Mouse (Mus musculus) neural tube, embryonic 11.5 days (tissue): ENCODE measurements around the gene Plekhg5. TPM values are rescaled to one million over a fixed set of nuclear protein-coding genes. Genes with fewer than 3 reads are reported as not detected.
"Not testable (repeated sequence)": the region's sequence is repeated elsewhere in the genome, so short reads cannot be mapped to it uniquely, and the experiment has no call there.

Experiments
- ATAC-seq: fragments of 200-750 bp; cut with Nextera tagmentation; 2 replicates; pipeline ENCODE4 v1.8.0; 2017; ENCODE audit warnings: moderate number of reproducible peaks, mild to moderate bottlenecking, moderate TSS enrichment, moderate library complexity; ENCODE audit not compliant: insufficient read depth, low FRiP score, low TSS enrichment
- DNase-seq: peaks from one replicate; pipeline ENCODE4 v3.0.0-alpha.2; 2015; ENCODE audit warnings: low spot score
- H3K27ac ChIP-seq: fragments of 300-500 bp; sonication (generic); 2 replicates; pipeline ENCODE4 v1.5.1; 2014; ENCODE audit warnings: low read depth, mild to moderate bottlenecking, low read length
- H3K27me3 ChIP-seq: fragments of 300-500 bp; sonication (generic); 2 replicates; pipeline ENCODE4 v1.6.1; 2014; ENCODE audit warnings: mild to moderate bottlenecking, low read length, mixed read lengths; ENCODE audit not compliant: control insufficient read depth, insufficient read depth
- H3K36me3 ChIP-seq: fragments of 300-500 bp; sonication (generic); 2 replicates; pipeline ENCODE4 v1.6.1; 2014; ENCODE audit warnings: mild to moderate bottlenecking, low read length, moderate library complexity, mixed read lengths; ENCODE audit not compliant: control insufficient read depth, insufficient read depth
- H3K4me1 ChIP-seq: fragments of 300-500 bp; sonication (generic); 2 replicates; pipeline ENCODE4 v1.6.1; 2014; ENCODE audit warnings: low read length, mixed read lengths; ENCODE audit not compliant: control insufficient read depth, insufficient read depth
- H3K4me2 ChIP-seq: fragments of 300-500 bp; sonication (generic); 2 replicates; pipeline ENCODE4 v1.6.1; 2014; ENCODE audit warnings: low read depth, mild to moderate bottlenecking, moderate library complexity
- H3K4me3 ChIP-seq: fragments of 300-500 bp; sonication (generic); 2 replicates; pipeline ENCODE4 v1.5.1; 2014; ENCODE audit warnings: low read depth, low read length
- H3K9ac ChIP-seq: fragments of 300-500 bp; sonication (generic); 2 replicates; pipeline ENCODE4 v1.6.1; 2014; ENCODE audit warnings: mild to moderate bottlenecking, low read length
- H3K9me3 ChIP-seq: fragments of 300-500 bp; sonication (generic); 2 replicates; pipeline ENCODE4 v1.6.1; 2016; ENCODE audit warnings: low read length; ENCODE audit not compliant: control insufficient read depth
- WGBS: fragments of 180-500 bp; shearing (Covaris S2); extraction: QIAGEN DNeasy Blood & Tissue Kit; methylation state at CpG from one replicate; pipeline ENCODE4 v1.1.7; 2014; 5-methylcytosine and 5-hydroxymethylcytosine counted together
- polyA plus RNA-seq: library from polyadenylated mRNA; unstranded; fragments of >200 nt; fragmentation: Nextera tagmentation; extraction: Ambion mirVana; gene quantifications from 2 replicates; pipeline ENCODE4 v1.2.1, GENCODE M21; 2014

Plekhg5 gene
- polyA plus RNA-seq, 1 experiment from 2014 or later, result 7.2 TPM

DNA sequence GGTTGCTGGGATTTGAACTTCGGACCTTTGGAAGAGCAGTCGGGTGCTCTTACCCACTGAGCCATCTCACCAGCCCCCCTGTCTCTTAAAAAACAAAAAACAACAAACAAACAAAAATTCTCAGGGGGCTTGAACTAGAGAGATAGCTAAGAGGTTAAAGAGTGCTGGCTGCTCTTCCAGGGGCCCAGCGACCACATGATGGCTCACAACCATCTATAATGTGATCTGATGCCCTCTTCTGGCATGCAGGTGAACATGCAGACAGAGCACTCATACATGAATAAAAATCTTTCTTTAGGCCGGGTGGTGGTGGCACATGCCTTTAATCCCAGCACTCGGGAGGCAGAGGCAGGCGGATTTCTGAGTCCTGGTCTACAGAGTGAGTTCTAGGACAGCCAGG, 35.8 kb upstream of the Plekhg5 start:
- not testable (repeated sequence) for H3K4me2 ChIP-seq, H3K9ac ChIP-seq, DNase-seq, ATAC-seq, H3K4me1 ChIP-seq, H3K4me3 ChIP-seq, H3K27me3 ChIP-seq, H3K27ac ChIP-seq, H3K9me3 ChIP-seq, H3K36me3 ChIP-seq
- 87% methylated on average over 6 of the region's 6 CpGs for WGBS

DNA sequence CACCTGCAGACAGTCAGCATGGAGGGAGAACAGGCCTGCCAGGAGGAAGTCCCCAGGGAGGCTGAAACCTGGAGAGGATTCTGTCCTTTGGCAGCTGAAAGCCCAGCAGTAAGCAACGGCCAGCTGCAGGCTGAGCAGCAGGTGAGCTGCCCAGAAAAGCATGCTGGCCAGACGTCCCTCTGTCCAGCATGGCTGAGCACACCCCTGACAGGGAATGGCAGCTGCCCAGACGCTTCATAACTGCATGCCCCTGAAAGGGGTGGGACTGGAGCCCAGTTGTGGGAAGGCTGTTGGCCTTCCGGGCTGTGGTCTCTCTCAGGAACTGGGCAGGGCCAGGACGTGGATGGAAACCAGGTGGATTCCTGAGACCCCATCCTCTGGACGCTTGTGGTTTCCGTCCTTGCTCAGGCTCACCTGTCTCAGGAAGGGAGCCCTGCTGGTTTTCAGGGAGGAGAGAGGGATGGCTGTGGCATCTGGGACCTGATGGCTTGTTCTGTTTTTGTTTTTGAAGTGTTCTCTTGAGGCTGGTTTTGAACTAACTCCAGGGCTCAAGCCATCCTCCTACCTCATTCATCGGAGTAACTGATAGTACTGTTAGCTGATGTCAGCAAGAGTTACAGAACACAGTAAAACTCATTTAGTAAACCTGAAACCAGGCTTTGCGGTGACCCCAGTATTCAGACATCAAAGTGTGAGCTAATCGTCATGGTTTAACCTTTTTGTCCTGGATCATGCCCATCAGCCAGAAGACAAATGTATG, 33.9 kb upstream of the Plekhg5 start, which contains the start of gene Tas1r1:
Tas1r1 (minus strand) TSS at position 344 of the 760 bp plus-strand sequence.
- WGBS, result 57% methylated on average over 10 of the region's 10 CpGs

DNA sequence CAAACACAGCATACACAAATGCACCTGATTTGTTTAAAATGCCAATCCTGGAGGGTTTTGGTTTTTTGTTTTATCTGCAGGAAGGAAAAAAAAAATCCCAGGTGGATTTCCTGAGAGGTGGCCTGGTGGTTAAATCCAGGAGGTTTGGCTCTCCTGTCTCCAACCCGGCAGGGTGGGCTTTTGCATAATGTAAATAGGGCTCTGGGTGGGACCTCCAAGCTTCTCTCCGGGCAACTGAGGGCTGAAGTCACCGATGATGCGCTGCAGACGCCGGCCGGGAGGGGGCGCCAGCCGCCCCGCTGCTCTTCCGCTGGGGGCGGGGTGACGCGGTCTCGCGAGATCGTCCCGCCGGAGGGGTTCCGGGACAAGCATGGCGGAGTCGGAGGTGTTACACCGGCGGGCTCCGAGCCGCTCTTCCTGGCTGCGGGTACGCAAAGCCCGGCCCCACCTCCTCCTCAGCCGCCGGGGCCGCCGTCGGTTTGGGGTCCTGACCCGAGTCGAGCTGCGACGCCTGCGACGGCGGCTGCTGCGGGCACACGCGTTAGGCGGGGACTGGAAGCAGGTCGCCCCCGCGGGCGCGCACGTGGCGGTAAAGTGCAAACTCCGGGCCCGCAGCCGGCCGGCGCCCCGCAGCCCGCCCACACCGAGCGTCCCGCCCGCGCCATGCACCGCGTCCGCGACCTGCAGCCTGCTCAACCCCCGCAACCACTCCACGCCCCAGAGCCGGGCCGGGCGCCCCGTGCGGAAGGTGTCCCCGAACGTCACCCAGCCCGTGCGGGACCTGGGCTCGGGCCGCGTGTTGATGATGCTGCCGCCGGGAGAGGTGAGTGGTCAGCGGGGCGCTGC, 33.1 kb upstream of the Plekhg5 start, which contains the start of gene Nol9:
Nol9 (plus strand) TSS at position 337 of the 846 bp plus-strand sequence.
- WGBS, result under 1% methylated on average over 81 of the region's 86 CpGs
- H3K4me1 ChIP-seq, result peaks cover 7% of the 10 kb centered on the region; the same call in 1 of the 2 replicates
- peak within 1 kb of the TSS; percentile 88 for H3K4me3 ChIP-seq
- peak within 1 kb of the TSS; percentile 89 for H3K4me2 ChIP-seq
- no peaks in the 10 kb centered on the region for H3K27me3 ChIP-seq
- no peak within 1 kb of the TSS; the same call in 1 of the 2 replicates for H3K27ac ChIP-seq
- peak within 1 kb of the TSS; percentile 89 for H3K9ac ChIP-seq
- no peaks in the 10 kb centered on the region for H3K9me3 ChIP-seq
- DNase-seq, result peak; percentile 97
- H3K36me3 ChIP-seq, result peaks cover 9% of the 10 kb centered on the region
- ATAC-seq, result peak; percentile 79

More for the DNA sequence above, 33.9 kb upstream of the Plekhg5 start, which contains the start of gene Tas1r1:
- Histone ChIP-seq H3K4me1 (peaks cover 7% of the 10 kb centered on the region; the same call in 1 of the 2 replicates), H3K9ac (peak within 1 kb of the TSS; percentile 89), H3K4me2 (peak within 1 kb of the TSS; percentile 89), H3K36me3 (peaks cover 8% of the 10 kb centered on the region), H3K27ac (no peak within 1 kb of the TSS; the same call in 1 of the 2 replicates), H3K27me3 (no peaks in the 10 kb centered on the region), H3K4me3 (peak within 1 kb of the TSS; percentile 88), H3K9me3 (no peaks in the 10 kb centered on the region)
- ATAC-seq (no peak), DNase-seq (no peak)

DNA sequence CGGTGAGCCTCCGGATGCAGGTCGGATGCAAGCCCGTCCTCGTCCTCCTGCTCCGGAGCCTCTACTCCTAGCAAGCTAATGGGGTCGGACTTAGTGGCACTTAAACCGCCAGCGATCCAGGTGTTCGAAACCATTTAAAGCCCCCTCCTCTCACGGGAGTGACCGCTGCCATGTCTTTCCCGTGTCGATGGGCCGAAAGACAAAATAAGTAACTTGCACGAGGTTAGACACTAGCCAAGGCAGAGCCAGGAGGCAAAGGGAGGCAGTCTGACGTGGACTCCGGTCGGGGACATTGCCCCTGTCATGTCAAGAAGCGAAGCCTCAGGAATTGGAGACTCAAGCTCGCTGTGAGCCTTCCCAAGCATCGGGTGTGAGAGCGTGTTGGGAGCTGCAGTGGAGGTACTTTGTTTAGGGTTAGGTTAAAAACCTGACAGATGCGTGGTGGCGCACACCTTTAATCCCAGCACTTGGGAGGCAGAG, 32.4 kb upstream of the Plekhg5 start:
- H3K27ac ChIP-seq, result no peak overlapping the region
- H3K36me3 ChIP-seq, result peaks cover 9% of the 10 kb centered on the region
- peak overlapping the region; percentile 88 for H3K4me3 ChIP-seq
- 4% methylated on average over 25 of the region's 25 CpGs for WGBS
- peaks cover 7% of the 10 kb centered on the region; the same call in 1 of the 2 replicates for H3K4me1 ChIP-seq
- peak overlapping the region; percentile 89 for H3K4me2 ChIP-seq
- DNase-seq (no peak), ATAC-seq (no peak)
- no peaks in the 10 kb centered on the region for H3K9me3 ChIP-seq
- peak overlapping the region; percentile 89 for H3K9ac ChIP-seq
- no peaks in the 10 kb centered on the region for H3K27me3 ChIP-seq

DNA sequence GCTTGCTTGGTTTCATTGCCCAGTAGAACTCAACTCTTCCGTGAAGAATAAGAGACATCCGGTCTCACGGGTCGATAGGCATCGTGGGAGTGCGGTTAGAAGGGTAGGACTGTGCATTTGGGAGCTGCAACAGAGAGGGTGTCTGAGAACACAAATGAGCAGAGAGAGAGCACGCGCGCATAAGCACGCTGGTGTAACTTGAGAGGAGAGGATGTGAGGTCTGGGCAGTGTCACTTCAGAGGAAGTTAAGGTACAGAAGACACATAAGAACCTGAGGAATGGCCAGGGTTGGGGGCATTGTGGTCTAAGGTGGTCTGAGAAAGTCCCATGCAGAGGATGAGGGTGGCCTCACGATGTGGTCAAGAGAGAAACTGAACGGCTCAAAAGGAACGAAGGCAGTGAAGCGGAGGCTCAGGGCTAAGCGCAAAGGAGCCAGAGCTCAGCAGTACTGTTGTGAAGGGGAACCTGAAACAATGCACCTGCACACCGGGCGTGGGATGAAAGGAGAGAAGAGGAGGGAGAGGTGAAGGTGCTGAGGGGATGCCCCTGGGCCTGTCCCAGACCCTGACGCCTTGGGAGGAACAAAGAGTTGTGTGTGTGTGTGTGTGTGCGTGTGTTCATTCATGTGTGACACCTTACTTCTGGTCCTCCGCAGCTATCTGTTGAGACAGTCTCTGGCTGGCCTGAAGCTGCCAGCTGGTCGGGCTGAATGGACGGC, 30.2 kb upstream of the Plekhg5 start:
- no peaks in the 10 kb centered on the region for H3K9me3 ChIP-seq
- H3K27me3 ChIP-seq, result no peaks in the 10 kb centered on the region
- H3K4me2 ChIP-seq, result no peak overlapping the region
- DNase-seq (no peak), ATAC-seq (no peak)
- H3K4me3 ChIP-seq, result no peak overlapping the region
- 95% methylated on average over 22 of the region's 22 CpGs for WGBS
- H3K27ac ChIP-seq, result no peak overlapping the region
- peaks cover 18% of the 10 kb centered on the region for H3K36me3 ChIP-seq
- no peak overlapping the region for H3K9ac ChIP-seq
- peaks cover 7% of the 10 kb centered on the region; the same call in 1 of the 2 replicates for H3K4me1 ChIP-seq

DNA sequence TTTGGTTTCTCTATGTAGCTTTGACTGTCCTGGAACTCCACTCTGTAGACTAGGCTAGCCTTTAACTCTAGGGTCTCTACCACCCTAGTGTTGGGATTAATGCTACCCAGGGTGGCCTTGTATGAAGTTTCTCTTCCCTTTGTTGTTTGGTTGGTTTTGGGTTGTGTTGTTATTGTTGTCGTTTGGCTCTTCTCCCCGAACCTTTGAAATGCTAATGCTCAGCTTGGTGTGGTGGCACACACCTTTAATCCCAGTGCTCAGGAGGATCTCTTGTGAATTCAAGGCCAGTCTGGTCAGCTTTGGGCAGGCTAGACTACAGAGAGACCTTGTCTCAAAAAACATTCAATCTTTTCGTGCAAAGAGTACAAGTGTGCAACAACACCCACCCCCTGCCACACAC, 29.1 kb upstream of the Plekhg5 start:
- Histone ChIP-seq H3K27ac (no peak overlapping the region), H3K4me2 (no peak overlapping the region), H3K4me3 (no peak overlapping the region), H3K36me3 (peaks cover 23% of the 10 kb centered on the region), H3K9me3 (no peaks in the 10 kb centered on the region), H3K27me3 (no peaks in the 10 kb centered on the region), H3K4me1 (peaks cover 7% of the 10 kb centered on the region; the same call in 1 of the 2 replicates), H3K9ac (no peak overlapping the region)
- DNase-seq (no peak), ATAC-seq (no peak)
- 85% methylated on average over 3 of the region's 3 CpGs for WGBS

DNA sequence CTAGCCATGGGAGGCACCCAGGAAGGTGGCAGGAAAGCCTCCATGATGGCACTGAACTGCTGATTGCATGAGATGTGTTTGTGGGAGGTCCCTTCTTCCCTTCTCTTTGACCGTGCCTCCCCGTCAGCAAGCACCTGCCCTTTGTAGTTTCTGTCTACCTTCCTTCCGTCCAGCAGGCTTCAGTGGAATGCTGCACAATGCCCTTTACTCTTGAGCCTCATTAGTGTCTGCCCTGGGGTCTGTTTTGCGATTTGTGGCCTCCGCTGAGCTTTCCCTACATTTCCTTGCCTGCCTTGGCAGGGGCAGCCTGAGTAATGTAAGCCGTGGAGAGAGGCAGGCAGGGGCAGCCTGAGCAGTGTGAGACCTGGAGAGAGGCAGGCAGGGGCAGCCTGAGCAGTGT, 27.7 kb upstream of the Plekhg5 start:
- Histone ChIP-seq H3K4me1 (peaks cover 7% of the 10 kb centered on the region; the same call in 1 of the 2 replicates), H3K27ac (no peak overlapping the region), H3K9me3 (no peaks in the 10 kb centered on the region), H3K4me2 (no peak overlapping the region), H3K9ac (no peak overlapping the region), H3K4me3 (no peak overlapping the region), H3K36me3 (peaks cover 25% of the 10 kb centered on the region), H3K27me3 (no peaks in the 10 kb centered on the region)
- no peak for ATAC-seq
- 83% methylated on average over 6 of the region's 6 CpGs for WGBS
- DNase-seq, result no peak
